Mouse (Mus musculus) embryonic facial prominence, embryonic 14.5 days (tissue): ENCODE data around the gene Rgs7. TPM values are rescaled to one million over a fixed set of nuclear protein-coding genes. Genes with fewer than 3 reads are reported as not detected.
A peak's percentile ranks its signal among the peaks of the same experiment; 100 is the strongest.

Source experiments
- ATAC-seq: fragments of 200-750 bp; cut with Nextera tagmentation; 2 replicates; pipeline ENCODE4 v1.8.0; 2017; ENCODE audit warnings: low read depth, moderate number of reproducible peaks, moderate TSS enrichment
- DNase-seq: peaks from one replicate; pipeline ENCODE4 v3.0.0-alpha.2; 2015; ENCODE audit warnings: low spot score
- H3K27ac ChIP-seq: fragments of 300-500 bp; sonication (generic); replicated peaks from 2 replicates; pipeline ENCODE4 v1.5.1; 2014; ENCODE audit warnings: low read depth, mild to moderate bottlenecking, low read length, moderate library complexity
- H3K27me3 ChIP-seq: fragments of 300-500 bp; sonication (generic); replicated peaks from 2 replicates; pipeline ENCODE4 v1.6.1; 2014; ENCODE audit warnings: low read length; ENCODE audit not compliant: control insufficient read depth, insufficient read depth
- H3K36me3 ChIP-seq: fragments of 300-500 bp; sonication (generic); 2 replicates; pipeline ENCODE4 v1.6.1; 2014; ENCODE audit warnings: low read length, mixed read lengths; ENCODE audit not compliant: control insufficient read depth, insufficient read depth
- H3K4me1 ChIP-seq: fragments of 300-500 bp; sonication (generic); 2 replicates; pipeline ENCODE4 v1.6.1; 2014; ENCODE audit warnings: antibody characterized with exemption, low read length; ENCODE audit not compliant: control insufficient read depth, insufficient read depth
- H3K4me2 ChIP-seq: fragments of 300-500 bp; sonication (generic); 2 replicates; pipeline ENCODE4 v1.6.1; 2014; ENCODE audit warnings: low read depth, mild to moderate bottlenecking, low read length, moderate library complexity, mixed read lengths
- H3K4me3 ChIP-seq: fragments of 300-500 bp; sonication (generic); 2 replicates; pipeline ENCODE4 v1.5.1; 2014; ENCODE audit warnings: low read depth, mild to moderate bottlenecking, low read length
- H3K9ac ChIP-seq: fragments of 300-500 bp; sonication (generic); 2 replicates; pipeline ENCODE4 v1.6.1; 2014; ENCODE audit warnings: low read depth, mild to moderate bottlenecking, low read length, moderate library complexity, mixed read lengths
- H3K9me3 ChIP-seq: fragments of 300-500 bp; sonication (generic); 2 replicates; pipeline ENCODE4 v1.6.1; 2016; ENCODE audit warnings: low read length; ENCODE audit not compliant: control insufficient read depth
- WGBS: fragments of 180-500 bp; shearing (Covaris S2); extraction: QIAGEN DNeasy Blood & Tissue Kit; methylation state at CpG from one replicate; pipeline ENCODE4 v1.1.7; 2014; 5-methylcytosine and 5-hydroxymethylcytosine counted together
- polyA plus RNA-seq: library from polyadenylated mRNA; unstranded; fragments of >200 nt; fragmentation: Nextera tagmentation; extraction: Ambion mirVana; gene quantifications from 2 replicates; pipeline ENCODE4 v1.2.1, GENCODE M21; 2014

The Rgs7 gene
- polyA plus RNA-seq, 1 experiment from 2014 or later, result 2.9 TPM

- no peak overlapping the region for H3K4me3 ChIP-seq
- no peak overlapping the region for H3K4me2 ChIP-seq
- WGBS, result 41% methylated on average over 5 of the region's 5 CpGs
These were observed 44.3 kb downstream of the Rgs7 start for GRCm38 (mm10) chr1:175448017-175448416.

GRCm38 (mm10) chr1:175442939-175443338, 49.4 kb downstream of the Rgs7 start:
- Histone ChIP-seq H3K4me1 (no peaks in the 10 kb centered on the region), H3K9me3 (no peaks in the 10 kb centered on the region), H3K4me2 (no peak overlapping the region), H3K27ac (no peak overlapping the region), H3K9ac (no peak overlapping the region), H3K4me3 (no peak overlapping the region), H3K27me3 (no peaks in the 10 kb centered on the region), H3K36me3 (no peaks in the 10 kb centered on the region)
- DNase-seq (no peak), ATAC-seq (no peak)
- WGBS, result 84% methylated on average over 1 of the region's 1 CpGs

More at GRCm38 (mm10) chr1:175448017-175448416, 44.3 kb downstream of the Rgs7 start:
- ATAC-seq, result no peak
- H3K9me3 ChIP-seq, result no peaks in the 10 kb centered on the region
- no peaks in the 10 kb centered on the region for H3K36me3 ChIP-seq
- H3K27me3 ChIP-seq, result no peaks in the 10 kb centered on the region
- H3K27ac ChIP-seq, result no peak overlapping the region
- DNase-seq, result peak; percentile 20
- no peaks in the 10 kb centered on the region for H3K4me1 ChIP-seq
- H3K9ac ChIP-seq, result no peak overlapping the region

- Histone ChIP-seq H3K9me3 (no peaks in the 10 kb centered on the region), H3K4me3 (no peak overlapping the region), H3K9ac (no peak overlapping the region), H3K4me2 (no peak overlapping the region), H3K27ac (no peak overlapping the region), H3K27me3 (no peaks in the 10 kb centered on the region), H3K36me3 (no peaks in the 10 kb centered on the region), H3K4me1 (no peaks in the 10 kb centered on the region)
- no peak for ATAC-seq
- no peak for DNase-seq
- 81% methylated on average over 6 of the region's 6 CpGs for WGBS
These were observed 50.3 kb downstream of the Rgs7 start for GRCm38 (mm10) chr1:175442025-175442424.

- Histone ChIP-seq H3K27me3 (no peaks in the 10 kb centered on the region), H3K4me2 (no peak overlapping the region), H3K9ac (no peak overlapping the region), H3K27ac (no peak overlapping the region), H3K9me3 (no peaks in the 10 kb centered on the region), H3K4me1 (no peaks in the 10 kb centered on the region), H3K4me3 (no peak overlapping the region), H3K36me3 (no peaks in the 10 kb centered on the region)
- no peak for DNase-seq
- ATAC-seq, result no peak
- WGBS, result 81% methylated on average over 14 of the region's 14 CpGs
These were observed 58.6 kb downstream of the Rgs7 start for GRCm38 (mm10) chr1:175433622-175434204.

GRCm38 (mm10) chr1:175433128-175433527, 59.2 kb downstream of the Rgs7 start:
- Histone ChIP-seq H3K9me3 (no peaks in the 10 kb centered on the region), H3K9ac (no peak overlapping the region), H3K4me1 (no peaks in the 10 kb centered on the region), H3K4me2 (no peak overlapping the region), H3K27ac (no peak overlapping the region), H3K4me3 (no peak overlapping the region), H3K27me3 (no peaks in the 10 kb centered on the region), H3K36me3 (no peaks in the 10 kb centered on the region)
- no peak for ATAC-seq
- WGBS, result 75% methylated on average over 6 of the region's 6 CpGs
- DNase-seq, result no peak

GRCm38 (mm10) chr1:175431356-175432053, 60.8 kb downstream of the Rgs7 start:
- Histone ChIP-seq H3K9me3 (no peaks in the 10 kb centered on the region), H3K27me3 (no peaks in the 10 kb centered on the region), H3K27ac (no peak overlapping the region), H3K36me3 (no peaks in the 10 kb centered on the region), H3K4me1 (peaks cover 5% of the 10 kb centered on the region; the same call in 1 of the 2 replicates), H3K4me2 (no peak overlapping the region), H3K9ac (no peak overlapping the region), H3K4me3 (no peak overlapping the region)
- ATAC-seq (no peak), DNase-seq (no peak)
- 65% methylated on average over 4 of the region's 4 CpGs for WGBS

GRCm38 (mm10) chr1:175427112-175427511, 65.2 kb downstream of the Rgs7 start:
- H3K4me1 ChIP-seq, result peaks cover 5% of the 10 kb centered on the region; the same call in 1 of the 2 replicates
- no peaks in the 10 kb centered on the region for H3K36me3 ChIP-seq
- H3K9ac ChIP-seq, result no peak overlapping the region
- DNase-seq (peak; percentile 21), ATAC-seq (peak; percentile 58)
- H3K9me3 ChIP-seq, result no peaks in the 10 kb centered on the region
- H3K27ac ChIP-seq, result no peak overlapping the region
- WGBS, result 45% methylated on average over 2 of the region's 2 CpGs
- H3K27me3 ChIP-seq, result no peaks in the 10 kb centered on the region
- no peak overlapping the region for H3K4me2 ChIP-seq
- H3K4me3 ChIP-seq, result no peak overlapping the region

GRCm38 (mm10) chr1:175426393-175426792, 65.9 kb downstream of the Rgs7 start:
- H3K4me1 ChIP-seq, result peaks cover 5% of the 10 kb centered on the region; the same call in 1 of the 2 replicates
- H3K27me3 ChIP-seq, result no peaks in the 10 kb centered on the region
- no peak overlapping the region for H3K27ac ChIP-seq
- DNase-seq (no peak), ATAC-seq (peak; percentile 39; the same call in 1 of the 2 replicates)
- H3K36me3 ChIP-seq, result no peaks in the 10 kb centered on the region
- H3K4me3 ChIP-seq, result no peak overlapping the region
- no peak overlapping the region for H3K9ac ChIP-seq
- 71% methylated on average over 4 of the region's 4 CpGs for WGBS
- no peaks in the 10 kb centered on the region for H3K9me3 ChIP-seq
- no peak overlapping the region for H3K4me2 ChIP-seq

GRCm38 (mm10) chr1:175420883-175421282, 71.4 kb downstream of the Rgs7 start:
- Histone ChIP-seq H3K36me3 (no peaks in the 10 kb centered on the region), H3K9me3 (no peaks in the 10 kb centered on the region), H3K4me1 (no peaks in the 10 kb centered on the region), H3K4me3 (no peak overlapping the region), H3K9ac (no peak overlapping the region), H3K27ac (no peak overlapping the region), H3K27me3 (no peaks in the 10 kb centered on the region), H3K4me2 (no peak overlapping the region)
- no peak for ATAC-seq
- peak; percentile 38 for DNase-seq
- 79% methylated on average over 4 of the region's 4 CpGs for WGBS
